Mouse (Mus musculus) megakaryocyte, adult 5-6 weeks (primary cell): ENCODE data around the gene Morf4l1. TPM values are rescaled to one million over a fixed set of nuclear protein-coding genes. Genes with fewer than 3 reads are reported as not detected.
"Not testable (repeated sequence)": the region's sequence is repeated elsewhere in the genome, so short reads cannot be mapped to it uniquely, and the experiment has no call there.

Source experiments
- ATAC-seq: 2 replicates; pipeline ENCODE4 v1.8.0; 2016; ENCODE audit warnings: mild to moderate bottlenecking, inconsistent platforms; ENCODE audit not compliant: poor library complexity, severe bottlenecking
- total RNA-seq, 2 experiments: library from RNA; stranded (forward) in 1 of 2; stranded (reverse) in 1 of 2; fragments of 153-499, 151-499 nt in 1 of 2; fragments of 221-1000, 200-1000 nt in 1 of 2; gene quantifications; 2 replicates each; pipeline versions ENCODE4 v1.2.3 to v1.2.4; 2015 to 2017

The Morf4l1 gene
- total RNA-seq, 2 experiments from 2014 or later, result 148 to 341 TPM

- ATAC-seq, result no peak
Measured at GRCm38 (mm10) chr9:90115308-90115700, 730 bp upstream of the Morf4l1 start.

GRCm38 (mm10) chr9:90113651-90114566, 665 bp downstream of the Morf4l1 start:
- peak; percentile 80 for ATAC-seq

- ATAC-seq, result no peak
Measured at GRCm38 (mm10) chr9:90113151-90113550, 1.4 kb downstream of the Morf4l1 start.

- no peak for ATAC-seq
Measured at GRCm38 (mm10) chr9:90109386-90109785, 5.2 kb downstream of the Morf4l1 start.

- no peak for ATAC-seq
Measured at GRCm38 (mm10) chr9:90108272-90108671, 6.3 kb downstream of the Morf4l1 start.

GRCm38 (mm10) chr9:90106915-90107314, 7.7 kb downstream of the Morf4l1 start:
- ATAC-seq, result no peak

- peak; percentile 82 for ATAC-seq
Measured at GRCm38 (mm10) chr9:90105462-90105861, 9.1 kb downstream of the Morf4l1 start.

GRCm38 (mm10) chr9:90100760-90101159, 13.8 kb downstream of the Morf4l1 start:
- ATAC-seq, result peak; percentile 73

GRCm38 (mm10) chr9:90098934-90099333, 15.6 kb downstream of the Morf4l1 start:
- ATAC-seq, result no peak; the same call in 1 of the 2 replicates

- ATAC-seq, result no peak
Measured at GRCm38 (mm10) chr9:90089339-90090104, 25.1 kb downstream of the Morf4l1 start.

GRCm38 (mm10) chr9:90087906-90088485, 26.6 kb downstream of the Morf4l1 start:
- no peak for ATAC-seq

- no peak for ATAC-seq
Measured at GRCm38 (mm10) chr9:90084766-90085468, 29.7 kb downstream of the Morf4l1 start.

GRCm38 (mm10) chr9:90084152-90084551, 30.4 kb downstream of the Morf4l1 start:
- ATAC-seq, result no peak

- ATAC-seq, result no peak
Measured at GRCm38 (mm10) chr9:90082992-90083391, 31.6 kb downstream of the Morf4l1 start.

GRCm38 (mm10) chr9:90081961-90082360, 32.6 kb downstream of the Morf4l1 start:
- not testable (repeated sequence) for ATAC-seq

- ATAC-seq, result peak; percentile 82
Measured at GRCm38 (mm10) chr9:90076849-90077461, 37.6 kb downstream of the Morf4l1 start.

- ATAC-seq, result peak; percentile 62
Measured at GRCm38 (mm10) chr9:90076131-90076530, 38.4 kb downstream of the Morf4l1 start.

- peak; percentile 31 for ATAC-seq
Measured at GRCm38 (mm10) chr9:90075336-90075735, 39.2 kb downstream of the Morf4l1 start.

GRCm38 (mm10) chr9:90070174-90070573, 44.4 kb downstream of the Morf4l1 start:
- ATAC-seq, result no peak

- ATAC-seq, result no peak
Measured at GRCm38 (mm10) chr9:90069485-90069884, 45.1 kb downstream of the Morf4l1 start.
